Mouse (Mus musculus): ENCODE measurements at regions not wholly inside any gene's neighbourhood (a gene's known extent, or its start where the extent isn't known, plus 50 kb on each side); places are given as distances from the start of the nearest gene placed in this dataset.

- TF ChIP-seq CTCF (IDR thresholded peaks at IDR 0.05) (no peak), EP300 (IDR thresholded peaks at IDR 0.05) (no peak)
These were observed 656.3 kb downstream of the Slc22a22 start for GRCm38 (mm10) chr15:56820977-56821579.
